Mouse (Mus musculus): ENCODE results near the gene Rsph1. TPM values are rescaled to one million over a fixed set of nuclear protein-coding genes. Genes with fewer than 3 reads are reported as not detected.

Gene Rsph1
- polyA plus RNA-seq (2016; fragmentation: Nextera tagmentation; extraction: Ambion mirVana), result 3.5 and 4.3 TPM in 2 replicates

GRCm38 (mm10) chr17:31276922-31277918, at the start of gene Rsph1:
TSS of gene Rsph1 (minus strand) at chr17:31277383.
- Histone ChIP-seq H3K27ac (peak within 1 kb of the TSS; percentile 77), H3K36me3 (replicated peaks) (no peaks in the 10 kb centered on the region), H3K4me3 (peak within 1 kb of the TSS; percentile 62), H3K27me3 (ENCODE audit: poor library complexity, severe bottlenecking) (peaks cover 8% of the 10 kb centered on the region), H3K4me1 (peaks cover 29% of the 10 kb centered on the region), H3K9me3 (no peaks in the 10 kb centered on the region)
- 10% methylated on average over 44 of the region's 44 CpGs for WGBS
- DNase-seq (ENCODE audit: extremely low spot score, low spot score), result peak; percentile 87

GRCm38 (mm10) chr17:31326220-31326852, 49.2 kb upstream of the Rsph1 start:
- H3K27me3 ChIP-seq (ENCODE audit: poor library complexity, severe bottlenecking), result no peaks in the 10 kb centered on the region
- WGBS, result 55% methylated on average over 9 of the region's 9 CpGs
- no peak for DNase-seq (ENCODE audit: extremely low spot score, low spot score)
- H3K27ac ChIP-seq, result peak overlapping the region; percentile 30; the same call in 1 of the 2 replicates
- H3K4me3 ChIP-seq, result no peak overlapping the region
- no peaks in the 10 kb centered on the region; the same call in 1 of the 2 replicates for H3K9me3 ChIP-seq
- H3K4me1 ChIP-seq, result peaks cover 31% of the 10 kb centered on the region
- H3K36me3 ChIP-seq (replicated peaks), result no peaks in the 10 kb centered on the region

- no peaks in the 10 kb centered on the region for H3K27me3 ChIP-seq (ENCODE audit: poor library complexity, severe bottlenecking)
- peaks cover 36% of the 10 kb centered on the region for H3K4me1 ChIP-seq
- H3K9me3 ChIP-seq, result no peaks in the 10 kb centered on the region
- H3K27ac ChIP-seq, result no peak overlapping the region
- peak; percentile 43 for DNase-seq (ENCODE audit: extremely low spot score, low spot score)
- WGBS, result 75% methylated on average over 13 of the region's 13 CpGs
- H3K4me3 ChIP-seq, result no peak overlapping the region
- H3K36me3 ChIP-seq (replicated peaks), result no peaks in the 10 kb centered on the region
These were observed 48.5 kb upstream of the Rsph1 start for GRCm38 (mm10) chr17:31325451-31326219.

- Histone ChIP-seq H3K27ac (no peak overlapping the region), H3K4me1 (peaks cover 26% of the 10 kb centered on the region), H3K4me3 (no peak overlapping the region), H3K27me3 (ENCODE audit: poor library complexity, severe bottlenecking) (no peaks in the 10 kb centered on the region), H3K9me3 (no peaks in the 10 kb centered on the region), H3K36me3 (replicated peaks) (no peaks in the 10 kb centered on the region)
- DNase-seq (ENCODE audit: extremely low spot score, low spot score), result no peak
- 94% methylated on average over 8 of the region's 8 CpGs for WGBS
These were observed 47.0 kb upstream of the Rsph1 start for GRCm38 (mm10) chr17:31324227-31324626.

- 88% methylated on average over 4 of the region's 4 CpGs for WGBS
These were observed 46.2 kb upstream of the Rsph1 start for GRCm38 (mm10) chr17:31323379-31323778.

GRCm38 (mm10) chr17:31322446-31322845, 45.3 kb upstream of the Rsph1 start:
- 95% methylated on average over 4 of the region's 4 CpGs for WGBS

More at GRCm38 (mm10) chr17:31323379-31323778, 46.2 kb upstream of the Rsph1 start:
- no peak for DNase-seq (ENCODE audit: extremely low spot score, low spot score)
- no peaks in the 10 kb centered on the region for H3K27me3 ChIP-seq (ENCODE audit: poor library complexity, severe bottlenecking)
- no peak overlapping the region for H3K27ac ChIP-seq
- H3K9me3 ChIP-seq, result no peaks in the 10 kb centered on the region
- H3K4me1 ChIP-seq, result peaks cover 26% of the 10 kb centered on the region
- H3K36me3 ChIP-seq (replicated peaks), result no peaks in the 10 kb centered on the region
- H3K4me3 ChIP-seq, result no peak overlapping the region

GRCm38 (mm10) chr17:31321425-31321824, 44.2 kb upstream of the Rsph1 start:
- no peaks in the 10 kb centered on the region for H3K36me3 ChIP-seq (replicated peaks)
- H3K27ac ChIP-seq, result no peak overlapping the region
- 85% methylated on average over 12 of the region's 12 CpGs for WGBS
- no peak for DNase-seq (ENCODE audit: extremely low spot score, low spot score)
- H3K9me3 ChIP-seq, result no peaks in the 10 kb centered on the region
- no peak overlapping the region for H3K4me3 ChIP-seq
- H3K27me3 ChIP-seq (ENCODE audit: poor library complexity, severe bottlenecking), result no peaks in the 10 kb centered on the region
- H3K4me1 ChIP-seq, result peaks cover 26% of the 10 kb centered on the region

More at GRCm38 (mm10) chr17:31322446-31322845, 45.3 kb upstream of the Rsph1 start:
- no peaks in the 10 kb centered on the region for H3K27me3 ChIP-seq (ENCODE audit: poor library complexity, severe bottlenecking)
- H3K4me1 ChIP-seq, result peaks cover 33% of the 10 kb centered on the region
- H3K4me3 ChIP-seq, result no peak overlapping the region
- no peaks in the 10 kb centered on the region for H3K36me3 ChIP-seq (replicated peaks)
- H3K9me3 ChIP-seq, result no peaks in the 10 kb centered on the region
- H3K27ac ChIP-seq, result no peak overlapping the region
- DNase-seq (ENCODE audit: extremely low spot score, low spot score), result no peak

- Histone ChIP-seq H3K27me3 (ENCODE audit: poor library complexity, severe bottlenecking) (no peaks in the 10 kb centered on the region), H3K9me3 (no peaks in the 10 kb centered on the region), H3K27ac (no peak overlapping the region), H3K4me3 (no peak overlapping the region), H3K36me3 (replicated peaks) (no peaks in the 10 kb centered on the region), H3K4me1 (peaks cover 31% of the 10 kb centered on the region)
- no peak for DNase-seq (ENCODE audit: extremely low spot score, low spot score)
- WGBS, result 93% methylated on average over 19 of the region's 19 CpGs
These were observed 42.0 kb upstream of the Rsph1 start for GRCm38 (mm10) chr17:31318906-31319767.

GRCm38 (mm10) chr17:31317521-31318272, 40.5 kb upstream of the Rsph1 start:
- no peaks in the 10 kb centered on the region for H3K36me3 ChIP-seq (replicated peaks)
- peaks cover 40% of the 10 kb centered on the region for H3K4me1 ChIP-seq
- 50% methylated on average over 22 of the region's 22 CpGs for WGBS
- no peak overlapping the region for H3K27ac ChIP-seq
- no peaks in the 10 kb centered on the region for H3K27me3 ChIP-seq (ENCODE audit: poor library complexity, severe bottlenecking)
- no peak overlapping the region for H3K4me3 ChIP-seq
- no peak for DNase-seq (ENCODE audit: extremely low spot score, low spot score)
- no peaks in the 10 kb centered on the region for H3K9me3 ChIP-seq

- no peaks in the 10 kb centered on the region for H3K36me3 ChIP-seq (replicated peaks)
- 84% methylated on average over 3 of the region's 3 CpGs for WGBS
- H3K9me3 ChIP-seq, result no peaks in the 10 kb centered on the region
- no peaks in the 10 kb centered on the region for H3K27me3 ChIP-seq (ENCODE audit: poor library complexity, severe bottlenecking)
- DNase-seq (ENCODE audit: extremely low spot score, low spot score), result no peak
- no peak overlapping the region for H3K4me3 ChIP-seq
- peaks cover 46% of the 10 kb centered on the region for H3K4me1 ChIP-seq
- no peak overlapping the region for H3K27ac ChIP-seq
These were observed 39.8 kb upstream of the Rsph1 start for GRCm38 (mm10) chr17:31316998-31317397.

- DNase-seq (ENCODE audit: extremely low spot score, low spot score), result no peak
- Histone ChIP-seq H3K9me3 (no peaks in the 10 kb centered on the region), H3K27me3 (ENCODE audit: poor library complexity, severe bottlenecking) (no peaks in the 10 kb centered on the region), H3K27ac (no peak overlapping the region), H3K36me3 (replicated peaks) (no peaks in the 10 kb centered on the region), H3K4me1 (peaks cover 40% of the 10 kb centered on the region), H3K4me3 (no peak overlapping the region)
- 91% methylated on average over 6 of the region's 6 CpGs for whole genome bisulfite sequencing
These were observed 38.8 kb upstream of the Rsph1 start for GRCm38 (mm10) chr17:31315993-31316392.
